Mouse (Mus musculus): ENCODE results near the gene Gpx4. TPM values are rescaled to one million over a fixed set of nuclear protein-coding genes. Genes with fewer than 3 reads are reported as not detected.
A peak's percentile ranks its signal among the peaks of the same experiment; 100 is the strongest.
"Not testable (repeated sequence)": the region's sequence is repeated elsewhere in the genome, so short reads cannot be mapped to it uniquely, and the experiment has no call there.

Gpx4 gene
- total RNA-seq, 2 experiments from 2014 or later = 271 to 358 TPM

DNA sequence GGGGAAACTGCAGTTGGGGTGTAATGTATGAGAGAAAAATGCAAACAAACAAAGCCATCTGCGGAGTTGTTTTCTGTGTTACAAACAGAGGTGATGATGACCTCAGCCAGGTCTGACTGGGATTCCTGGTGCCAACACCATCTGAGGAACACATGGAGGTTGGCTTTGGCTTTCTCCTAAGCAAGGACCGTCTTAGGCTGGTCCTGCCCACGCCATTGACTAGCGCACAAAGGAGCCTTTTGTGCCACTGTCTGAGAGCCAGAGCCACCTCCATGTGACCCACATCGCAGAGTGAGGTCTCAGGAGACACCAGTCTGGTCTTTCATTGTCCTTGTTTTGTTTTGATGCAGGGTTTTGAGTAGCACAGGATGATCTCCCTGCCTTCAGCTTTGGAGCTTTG is 1.4 kb downstream of the Gpx4 start:
- ATAC-seq (replicated peaks; ENCODE audit: poor library complexity) = no peak

DNA sequence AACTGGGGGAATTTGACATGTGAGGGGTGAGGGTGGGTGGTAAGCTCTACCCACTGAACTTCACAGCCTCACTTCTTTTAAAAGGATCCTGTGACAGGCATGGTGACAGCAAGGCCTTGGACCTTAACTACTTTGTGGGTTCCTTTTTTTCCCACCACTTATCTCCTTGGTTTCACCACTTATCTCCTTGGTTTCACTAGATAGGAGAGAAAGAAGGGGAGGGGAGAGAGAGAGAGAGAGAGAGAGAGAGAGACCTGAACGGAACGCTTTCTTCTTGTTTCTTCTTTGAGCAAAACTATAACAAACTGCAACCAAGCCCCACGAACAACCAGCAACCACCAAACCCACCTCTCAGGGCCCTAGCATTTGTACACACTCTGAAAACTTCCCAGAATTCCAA is 1.9 kb downstream of the Gpx4 start:
- no peak for ATAC-seq (replicated peaks; ENCODE audit: poor library complexity)

DNA sequence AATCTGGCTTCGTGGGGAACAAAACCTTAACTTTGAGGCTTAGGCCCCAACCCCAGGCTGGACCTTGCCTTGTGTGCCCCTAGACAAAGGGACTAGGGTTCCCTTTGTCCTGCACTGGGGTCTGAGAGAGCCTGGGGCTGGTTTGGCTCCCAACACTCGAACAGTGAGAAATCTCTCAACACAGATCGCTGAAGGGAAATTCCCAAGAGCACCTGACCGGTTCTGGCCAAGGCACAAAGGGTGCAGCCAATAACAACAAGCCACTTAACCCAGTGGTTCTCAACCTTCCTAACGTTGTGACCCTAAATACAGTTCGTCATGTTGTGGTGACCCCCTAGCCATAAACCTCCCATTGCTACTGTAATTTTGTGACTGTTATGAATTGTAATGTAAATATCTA is 3.3 kb downstream of the Gpx4 start:
- no peak for ATAC-seq (replicated peaks; ENCODE audit: poor library complexity)

DNA sequence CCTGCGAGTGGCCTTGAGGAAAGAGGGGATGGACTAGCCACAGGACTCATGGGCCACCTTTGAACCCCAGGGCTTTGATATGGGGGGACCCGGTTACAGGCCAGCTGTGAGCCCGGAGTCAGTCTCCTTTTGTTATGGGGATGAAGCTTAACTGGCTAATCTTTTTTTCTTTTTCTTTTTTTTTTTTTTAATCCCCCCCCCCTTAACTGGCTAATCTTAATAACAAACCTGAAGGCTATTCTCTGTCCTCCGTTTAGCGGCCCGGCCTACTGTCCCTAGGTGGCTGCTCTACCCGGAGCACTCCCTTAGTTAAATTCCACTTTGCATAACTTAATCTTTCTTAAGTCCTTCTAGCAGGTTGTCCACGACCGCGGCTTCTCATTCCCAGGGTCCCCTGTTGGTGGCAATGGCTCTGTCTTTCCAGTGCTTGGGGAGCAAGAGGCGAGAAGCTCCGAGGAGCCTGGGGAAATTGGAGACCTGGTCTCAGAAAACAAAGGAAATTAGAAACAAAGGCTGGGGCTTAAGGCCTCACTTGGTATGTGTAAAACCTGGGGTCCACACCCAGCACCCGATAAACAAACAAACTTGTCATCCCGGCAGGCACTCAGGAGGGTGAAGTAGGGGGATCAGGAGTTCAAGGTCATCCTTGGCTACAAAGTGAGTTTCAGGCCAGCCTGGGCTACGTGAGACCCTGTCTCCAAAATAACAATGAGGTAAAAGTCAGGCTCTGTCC is 4.1 kb downstream of the Gpx4 start:
- ATAC-seq (replicated peaks; ENCODE audit: poor library complexity) = no peak

DNA sequence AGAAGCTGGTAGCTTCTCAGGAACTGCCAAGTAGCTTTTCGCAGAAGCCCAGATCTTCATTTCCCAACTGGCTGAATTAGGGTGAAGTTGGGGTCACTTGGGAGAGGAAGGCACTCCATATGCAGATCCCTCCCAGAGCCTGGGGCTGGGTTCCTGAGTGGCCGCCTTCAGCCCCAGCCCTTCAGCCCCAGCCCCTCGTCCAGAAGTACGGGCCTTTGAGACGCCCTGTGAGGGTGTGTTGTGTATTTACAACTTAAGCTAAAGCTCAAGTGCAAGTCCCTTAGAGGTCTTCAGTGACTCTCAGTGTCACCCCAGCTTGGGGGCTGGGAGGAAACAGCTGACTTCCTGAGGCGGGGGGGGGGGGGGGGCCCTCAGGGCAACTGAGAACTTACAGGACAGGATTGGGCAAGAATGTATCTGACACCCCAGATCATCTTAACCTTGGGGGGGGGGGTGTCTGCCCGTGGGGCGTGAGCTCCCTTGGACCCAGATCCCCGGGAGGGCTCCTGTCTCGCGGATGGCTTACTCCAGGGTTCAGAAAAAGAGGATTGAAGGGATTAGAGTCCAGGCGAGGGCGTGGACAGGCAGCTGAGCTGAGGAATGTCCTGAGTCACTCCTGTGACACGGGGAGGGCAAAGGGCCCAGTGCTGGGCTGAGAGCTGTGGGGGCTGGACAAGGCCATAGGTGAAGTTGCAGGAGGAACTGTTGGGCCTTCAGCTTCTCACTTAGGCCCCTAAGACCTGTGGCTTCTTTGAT is 4.8 kb downstream of the Gpx4 start:
- ATAC-seq (replicated peaks; ENCODE audit: poor library complexity) = 0 out of 2 replicates have a peak, but pooled peaks have one; percentile 2

DNA sequence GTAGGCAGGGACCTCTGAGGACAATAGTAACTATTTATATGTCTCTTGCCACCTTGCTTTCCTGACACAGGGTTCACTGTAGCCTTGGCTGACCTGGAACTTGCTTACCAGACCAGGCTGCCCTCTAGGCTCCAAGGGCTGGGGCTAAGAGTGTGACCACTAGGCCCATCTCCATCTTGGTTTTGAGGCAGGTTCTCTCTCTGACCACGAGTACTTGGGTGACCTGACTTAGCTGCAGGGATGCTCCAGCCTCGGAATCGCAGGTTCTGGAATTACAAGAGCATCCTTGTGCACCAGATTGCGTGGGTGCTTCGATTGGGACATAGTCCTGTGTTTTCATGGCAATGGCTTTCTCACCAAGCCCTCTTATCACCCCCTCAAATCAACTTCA is 5.4 kb downstream of the Gpx4 start:
- ATAC-seq (replicated peaks; ENCODE audit: poor library complexity) = no peak

DNA sequence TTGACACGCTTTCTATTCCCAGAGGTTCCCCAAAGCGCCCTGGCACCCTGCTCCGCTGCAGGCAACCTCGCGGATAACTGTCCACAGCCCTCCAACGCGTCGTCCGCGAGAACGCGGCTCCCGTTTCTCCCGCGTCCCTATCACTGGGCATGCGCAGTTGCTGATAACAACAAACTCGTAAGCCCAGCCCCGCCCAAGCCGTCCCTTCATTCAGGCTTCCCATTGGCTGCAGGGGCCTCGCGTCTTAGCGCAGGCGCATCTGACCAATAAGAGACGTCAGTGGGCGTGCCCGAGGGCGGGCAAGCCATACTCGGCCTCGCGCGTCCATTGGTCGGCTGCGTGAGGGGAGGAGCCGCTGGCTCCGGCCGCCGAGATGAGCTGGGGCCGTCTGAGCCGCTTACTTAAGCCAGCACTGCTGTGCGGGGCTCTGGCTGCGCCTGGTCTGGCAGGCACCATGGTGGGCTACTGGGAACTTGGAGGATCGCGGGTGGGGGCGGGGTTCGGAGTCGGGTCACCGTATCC is 6.4 kb downstream of the Gpx4 start:
- ATAC-seq (replicated peaks; ENCODE audit: poor library complexity) = peak; percentile 86

DNA sequence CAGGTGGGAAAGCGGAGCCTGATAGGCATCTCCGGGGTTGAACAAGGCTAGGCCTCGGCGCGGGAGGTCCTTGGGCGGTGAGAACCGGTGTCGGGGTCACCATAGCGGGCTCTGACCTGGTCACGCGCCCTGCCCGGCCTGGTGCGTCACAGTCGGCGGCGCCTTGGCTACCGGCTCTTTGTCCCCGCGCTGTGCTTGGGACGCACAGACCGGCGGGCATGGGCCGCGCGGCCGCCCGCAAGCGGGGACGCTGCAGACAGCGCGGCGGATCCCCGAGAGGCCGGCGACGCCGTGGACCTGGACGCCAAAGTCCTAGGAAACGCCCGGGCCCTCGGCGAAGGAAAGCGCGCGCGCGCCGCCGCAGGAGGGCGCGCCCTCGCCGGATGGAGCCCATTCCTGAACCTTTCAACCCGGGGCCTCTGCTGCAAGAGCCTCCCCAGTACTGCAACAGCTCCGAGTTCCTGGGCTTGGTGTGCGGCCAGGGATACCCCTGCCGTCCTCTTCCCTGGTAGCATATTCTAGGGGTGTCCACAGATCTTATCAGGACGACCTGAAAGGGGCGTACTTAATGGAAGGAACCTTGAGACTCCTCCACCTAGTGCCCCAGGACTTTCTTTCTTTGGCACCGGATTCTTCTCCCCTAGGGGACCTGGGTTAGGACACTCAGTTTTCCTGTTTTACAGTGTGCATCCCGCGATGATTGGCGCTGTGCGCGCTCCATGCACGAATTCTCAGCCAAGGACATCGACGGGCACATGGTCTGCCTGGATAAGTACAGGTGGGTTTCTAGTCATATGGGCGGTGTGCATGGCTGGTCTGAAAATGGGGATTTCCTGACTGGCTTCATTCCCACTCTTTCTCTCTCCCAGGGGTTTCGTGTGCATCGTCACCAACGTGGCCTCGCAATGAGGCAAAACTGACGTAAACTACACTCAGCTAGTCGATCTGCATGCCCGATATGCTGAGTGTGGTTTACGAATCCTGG is 7.2 kb downstream of the Gpx4 start:
- ATAC-seq (replicated peaks; ENCODE audit: poor library complexity) = peak; percentile 12

DNA sequence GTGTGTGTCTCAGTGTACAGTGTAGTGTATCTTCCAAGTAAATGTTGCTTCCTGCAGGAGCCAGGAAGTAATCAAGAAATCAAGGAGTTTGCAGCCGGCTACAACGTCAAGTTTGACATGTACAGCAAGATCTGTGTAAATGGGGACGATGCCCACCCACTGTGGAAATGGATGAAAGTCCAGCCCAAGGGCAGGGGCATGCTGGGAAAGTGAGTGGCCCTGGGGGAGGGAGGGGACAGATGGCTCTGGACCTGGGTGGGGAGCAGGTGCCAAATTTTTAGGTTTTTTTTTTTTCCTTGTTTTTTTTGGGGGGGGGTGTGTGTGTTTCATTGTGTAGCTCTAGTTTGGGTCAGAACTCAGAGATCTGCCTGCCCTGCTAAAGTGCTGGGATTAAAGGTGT is 7.9 kb downstream of the Gpx4 start:
- ATAC-seq (replicated peaks; ENCODE audit: poor library complexity) = not testable (repeated sequence)

DNA sequence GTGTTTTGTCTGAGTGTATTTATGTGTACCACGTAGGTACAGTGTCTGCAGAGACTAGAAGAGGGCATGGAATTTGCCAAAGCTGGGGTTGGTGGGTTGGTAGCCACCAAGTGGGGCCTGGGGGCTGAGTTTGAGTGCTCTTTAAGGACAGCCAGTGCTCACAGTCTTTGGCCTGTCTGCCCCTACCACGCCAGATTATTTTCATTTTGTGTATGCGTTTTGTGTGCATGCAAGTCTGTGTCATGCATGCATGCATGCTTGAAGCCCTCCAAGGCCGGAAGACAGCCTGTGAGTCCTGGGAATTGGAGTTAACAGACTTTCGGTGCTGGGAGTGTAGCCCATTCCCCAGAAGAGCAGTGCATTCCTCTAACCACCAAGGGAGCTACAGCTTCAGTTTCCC is 8.4 kb downstream of the Gpx4 start:
- no peak for ATAC-seq (replicated peaks; ENCODE audit: poor library complexity)

DNA sequence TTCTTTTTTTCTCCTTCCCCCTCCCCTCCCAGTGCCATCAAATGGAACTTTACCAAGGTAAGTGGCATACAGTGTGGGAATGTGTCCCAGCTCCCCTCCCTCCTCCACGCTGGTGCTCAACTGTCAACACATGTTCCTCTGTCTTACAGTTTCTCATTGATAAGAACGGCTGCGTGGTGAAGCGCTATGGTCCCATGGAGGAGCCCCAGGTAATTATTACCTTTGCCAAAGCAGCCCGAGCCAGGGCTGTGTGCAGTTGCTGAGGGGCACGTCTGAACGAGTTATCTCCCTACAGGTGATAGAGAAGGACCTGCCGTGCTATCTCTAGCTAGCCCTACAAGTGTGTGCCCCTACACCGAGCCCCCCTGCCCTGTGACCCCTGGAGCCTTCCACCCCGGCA is 8.9 kb downstream of the Gpx4 start:
- no peak for ATAC-seq (replicated peaks; ENCODE audit: poor library complexity)

DNA sequence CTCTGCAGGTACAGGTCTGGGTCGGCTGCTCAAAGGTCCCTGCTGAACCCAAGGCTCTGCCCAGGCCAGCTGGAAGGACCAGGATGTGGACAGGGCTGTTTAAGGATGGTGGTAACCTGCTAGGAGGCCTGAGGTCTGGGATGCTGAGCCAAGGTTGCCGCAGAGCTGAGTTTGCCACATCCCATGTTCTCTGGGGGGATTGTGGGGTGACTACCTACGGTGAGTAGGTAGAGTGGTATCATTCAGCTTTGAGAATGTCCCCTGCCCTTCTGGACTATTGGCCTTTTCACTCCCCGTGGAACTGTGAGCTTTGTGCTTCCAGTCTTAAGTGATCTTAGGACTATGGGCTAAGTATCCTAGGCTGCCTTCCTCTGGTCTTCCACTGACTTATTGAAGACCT is 9.5 kb downstream of the Gpx4 start:
- ATAC-seq (replicated peaks; ENCODE audit: poor library complexity) = no peak

DNA sequence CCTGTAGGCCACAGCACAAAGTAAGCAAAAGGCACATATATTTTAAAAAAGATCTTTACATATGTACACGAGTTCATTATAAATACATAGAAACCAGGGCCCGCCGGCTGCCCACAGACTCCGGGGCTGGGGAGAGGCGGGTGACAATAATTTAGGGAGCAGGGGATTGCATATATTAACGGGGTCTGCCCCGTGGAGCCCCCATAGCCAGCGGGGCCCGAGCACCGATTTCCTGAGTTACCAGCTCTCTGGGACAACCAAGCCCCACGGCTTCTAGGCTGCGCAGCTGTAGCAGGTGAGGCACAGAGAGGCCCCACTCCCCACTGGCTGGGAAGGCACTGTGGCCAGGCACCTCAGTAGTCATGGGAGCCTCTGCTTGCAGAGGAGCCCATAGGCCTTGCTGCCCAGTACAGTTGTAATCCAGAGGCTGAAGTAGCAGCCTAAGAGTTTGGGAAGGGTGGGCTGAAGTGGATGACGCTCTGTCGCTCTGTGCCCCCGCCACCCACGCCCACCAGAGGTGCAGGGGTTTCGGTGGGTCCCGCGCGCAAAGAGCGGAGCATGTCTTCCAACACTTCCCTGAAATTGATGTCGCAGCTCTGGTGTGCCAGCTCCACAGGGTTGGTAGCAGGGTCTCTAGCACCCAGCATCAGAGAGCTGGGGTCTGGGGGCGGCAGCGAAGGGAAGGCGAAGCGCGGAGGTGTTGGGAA is 10.2 kb downstream of the Gpx4 start:
- ATAC-seq (replicated peaks; ENCODE audit: poor library complexity) = no peak

DNA sequence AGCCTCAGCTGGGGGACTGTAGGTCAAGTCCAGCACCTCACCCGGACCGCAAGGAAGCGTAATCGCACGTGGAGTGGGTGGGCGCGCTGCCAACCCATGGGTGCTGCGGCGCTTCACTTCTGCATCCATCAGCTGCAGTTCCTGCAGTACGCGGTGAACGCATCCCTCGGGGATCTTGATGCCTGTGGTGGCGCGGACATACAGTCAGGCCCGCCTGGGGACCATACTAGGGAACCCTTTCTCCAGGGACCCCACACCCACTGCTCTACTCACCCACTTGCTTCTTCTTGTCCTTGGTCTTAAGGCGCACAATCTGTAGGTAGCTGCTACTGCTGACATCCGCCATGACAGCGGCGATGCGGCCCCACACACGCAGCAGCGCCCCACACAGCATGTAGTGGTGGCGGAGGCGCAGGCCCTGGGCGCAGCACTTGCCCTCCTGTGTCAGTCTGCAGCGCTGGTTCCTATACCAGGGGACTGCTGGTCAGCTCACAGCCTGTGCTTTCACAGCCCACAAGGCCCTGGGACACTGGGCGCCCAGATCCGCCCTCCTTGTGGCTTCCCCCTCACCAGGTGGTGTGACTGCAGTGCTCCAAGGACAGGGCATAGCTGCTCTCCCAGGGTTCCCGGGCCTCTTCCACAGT is 10.8 kb downstream of the Gpx4 start:
- no peak for ATAC-seq (replicated peaks; ENCODE audit: poor library complexity)

DNA sequence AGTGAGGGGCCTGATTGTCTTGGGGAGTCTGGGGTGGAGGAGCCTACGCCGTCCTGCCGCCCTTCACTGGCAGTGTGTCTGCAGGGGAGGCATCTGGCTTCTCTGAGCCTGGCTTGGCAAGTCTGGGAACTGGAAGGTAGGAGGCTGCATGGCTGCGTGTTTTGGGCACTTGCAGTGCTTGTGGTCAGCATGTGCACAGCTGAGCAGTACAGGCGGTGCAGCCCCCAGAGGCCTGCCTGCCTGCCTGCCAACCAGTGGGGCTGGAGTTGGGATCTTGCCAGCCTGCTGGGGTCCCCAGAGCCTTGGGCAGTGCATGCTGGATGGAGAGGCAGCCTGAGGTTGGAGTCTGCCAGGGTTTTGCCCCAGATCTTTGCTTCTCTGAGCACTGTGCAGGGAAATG is 16.1 kb downstream of the Gpx4 start:
- ATAC-seq (replicated peaks; ENCODE audit: poor library complexity) = no peak

DNA sequence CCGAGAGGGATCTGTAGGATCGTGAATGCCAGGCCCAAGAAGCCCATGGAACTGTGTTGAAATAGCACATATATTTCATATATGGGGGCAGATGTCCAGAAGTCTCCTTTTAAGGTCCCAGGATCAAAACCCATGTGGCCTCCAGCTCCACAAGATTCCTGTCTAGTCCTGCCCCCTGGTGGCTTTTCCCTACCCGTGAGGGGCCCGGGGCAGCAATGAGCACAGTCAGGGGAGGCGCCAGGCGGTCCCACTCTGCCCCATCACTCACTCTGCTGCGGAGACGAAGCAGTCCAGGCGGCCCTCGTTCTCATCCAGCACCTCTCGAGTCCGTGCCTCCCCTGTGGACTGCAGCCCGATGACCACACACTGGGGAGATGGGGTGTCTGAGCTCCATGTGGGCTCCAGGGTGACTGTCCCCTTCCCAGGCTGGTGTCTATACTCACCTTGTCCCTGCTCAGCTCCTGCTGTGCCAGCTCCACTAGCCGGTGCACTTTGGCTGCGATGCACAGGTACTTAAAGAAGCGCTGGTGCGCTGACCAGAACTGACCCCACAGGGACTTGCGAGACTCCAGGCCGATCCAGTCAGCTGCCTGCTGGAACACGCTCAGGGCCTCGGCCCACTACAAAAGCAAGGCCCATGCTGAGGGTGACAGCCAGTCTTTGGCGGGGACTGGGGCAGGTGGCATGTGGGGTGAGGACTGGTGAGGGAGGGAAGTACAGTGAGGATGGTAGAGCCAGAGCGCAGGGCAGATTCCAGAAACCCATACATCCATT is 17.1 kb downstream of the Gpx4 start:
- ATAC-seq (replicated peaks; ENCODE audit: poor library complexity) = peak; percentile 26; the same call in 1 of the 2 replicates

DNA sequence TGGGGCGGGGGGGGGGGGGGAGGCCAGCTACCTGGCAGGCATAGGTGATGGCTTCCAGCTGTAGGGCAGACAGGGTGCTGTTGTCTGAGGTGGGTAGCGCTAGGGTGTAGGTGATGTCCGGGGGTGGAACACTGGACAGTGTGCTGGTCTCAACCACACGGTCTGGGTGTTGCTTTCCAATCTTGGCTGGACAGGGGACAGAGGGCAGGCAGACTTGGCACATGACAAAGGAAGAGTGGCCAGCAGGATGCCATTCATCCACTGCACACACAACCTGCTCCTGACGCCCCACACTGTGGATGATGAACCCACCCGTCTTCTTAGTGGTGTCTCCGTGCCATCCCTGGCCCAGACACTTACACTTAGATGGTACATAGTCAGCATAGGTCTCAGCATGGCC is 22.3 kb downstream of the Gpx4 start:
- ATAC-seq (replicated peaks; ENCODE audit: poor library complexity) = no peak

DNA sequence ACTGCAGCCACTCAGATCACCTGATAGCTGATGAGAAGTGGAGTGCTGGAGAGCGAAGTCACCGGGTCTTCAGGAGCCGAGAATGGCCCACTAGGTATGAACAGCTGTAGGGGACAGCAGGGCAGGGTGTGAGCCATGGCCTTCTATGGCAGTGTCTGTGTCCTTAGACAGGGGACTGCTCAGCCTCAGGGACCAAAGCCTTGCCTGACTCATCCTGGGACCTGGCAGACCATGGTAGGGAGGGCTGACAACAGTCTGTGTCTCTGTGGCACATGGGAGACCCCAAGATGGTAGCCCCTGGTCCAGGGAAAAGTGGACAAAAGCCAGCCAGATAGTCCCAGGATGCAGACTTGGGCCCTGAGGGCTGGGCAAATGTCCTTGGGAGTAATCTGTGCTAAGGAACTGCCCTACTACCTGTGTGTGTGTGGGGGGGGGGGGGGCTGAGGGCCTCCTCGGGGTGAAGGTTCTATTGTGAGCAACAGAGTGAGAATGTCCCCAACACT is 23.0 kb downstream of the Gpx4 start:
- ATAC-seq (replicated peaks; ENCODE audit: poor library complexity) = no peak

All from megakaryocyte progenitor cell, adult 5-6 weeks (primary cell).